Mouse (Mus musculus) C2C12 (cell line): ENCODE measurements around the gene Cul4a. TPM values are rescaled to one million over a fixed set of nuclear protein-coding genes. Genes with fewer than 3 reads are reported as not detected.
"Not testable (repeated sequence)": the region's sequence is repeated elsewhere in the genome, so short reads cannot be mapped to it uniquely, and the experiment has no call there.

Source experiments
- H3K27me3 ChIP-seq: one replicate; pipeline ENCODE4 v1.6.1; 2011; ENCODE audit not compliant: control insufficient read depth, insufficient read depth, insufficient read length
- H3K36me3 ChIP-seq: one replicate; pipeline ENCODE4 v1.6.1; 2011; ENCODE audit not compliant: control insufficient read depth, insufficient read depth
- H3K4me3 ChIP-seq: one replicate; pipeline ENCODE4 v1.5.1; 2011; ENCODE audit warnings: mild to moderate bottlenecking, control low read depth; ENCODE audit not compliant: poor library complexity, insufficient read depth, severe bottlenecking
- H3K79me2 ChIP-seq: one replicate; pipeline ENCODE4 v1.6.1; 2011; ENCODE audit not compliant: control insufficient read depth, insufficient read depth
- H3K79me3 ChIP-seq: one replicate; pipeline ENCODE4 v1.6.1; 2011; ENCODE audit warnings: low read depth, control low read depth
- H3ac ChIP-seq: one replicate; pipeline ENCODE3; 2011; ENCODE audit warnings: low read depth; ENCODE audit not compliant: control insufficient read depth, insufficient read length
- CEBPB ChIP-seq: IDR thresholded peaks from one replicate; pipeline ENCODE4 v1.6.1; 2011; ENCODE audit warnings: low read depth, mild to moderate bottlenecking, control low read depth, moderate library complexity
- CTCF ChIP-seq: IDR thresholded peaks from one replicate; pipeline ENCODE4 v1.5.1; 2011; ENCODE audit not compliant: control insufficient read depth, insufficient read depth, insufficient read length
- FOSL1 ChIP-seq: IDR thresholded peaks from one replicate; pipeline ENCODE4 v1.8.0; 2011; ENCODE audit warnings: mild to moderate bottlenecking, low read length; ENCODE audit not compliant: poor library complexity, insufficient read depth, severe bottlenecking
- MAX ChIP-seq: IDR thresholded peaks from one replicate; pipeline ENCODE4 v1.6.1; 2011; ENCODE audit warnings: mild to moderate bottlenecking, control low read depth
- MYOD1 ChIP-seq: IDR thresholded peaks from one replicate; pipeline ENCODE4 v1.6.1; 2011; ENCODE audit warnings: low read depth; ENCODE audit not compliant: control insufficient read depth, insufficient read length
- MYOG ChIP-seq: IDR thresholded peaks from one replicate; pipeline ENCODE4 v1.6.1; 2011; ENCODE audit not compliant: control insufficient read depth, insufficient read length; ENCODE audit errors: extremely low read depth
- USF1 ChIP-seq: IDR thresholded peaks from one replicate; pipeline ENCODE4 v1.6.1; 2011; ENCODE audit warnings: low read depth, mild to moderate bottlenecking, control low read depth, moderate library complexity
- polyA plus RNA-seq: library from polyadenylated mRNA; unstranded; fragments of >200 nt; fragmentation: generic; extraction: Trizol; gene quantifications from one replicate; pipeline ENCODE4 v1.2.1, GENCODE M21; 2012; ENCODE audit warnings: missing spikeins

Cul4a gene
- polyA plus RNA-seq, 1 experiment = 37.3 TPM

DNA sequence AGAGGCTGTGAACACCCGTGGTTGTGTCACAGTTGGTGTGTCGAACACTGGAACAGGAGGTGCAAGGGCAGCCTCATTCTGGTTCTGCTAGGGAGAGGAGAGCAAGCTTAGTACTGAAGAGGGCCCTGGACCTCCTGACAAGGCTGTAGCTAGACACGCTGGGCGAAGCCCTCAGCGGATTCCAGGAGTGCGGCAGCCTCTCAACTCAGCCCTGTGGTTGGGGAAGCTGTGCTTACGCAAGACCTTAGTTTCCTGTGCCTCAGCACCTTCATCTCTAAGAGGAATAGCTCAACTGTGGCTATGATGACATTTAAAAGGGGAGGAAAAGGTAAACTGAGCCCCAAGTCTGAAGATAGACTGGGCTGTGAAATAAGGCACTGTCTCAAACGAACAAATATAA is 30.4 kb upstream of the Cul4a start:
- Histone ChIP-seq H3K79me2 (no peaks in the 10 kb centered on the region), H3K27me3 (no peaks in the 10 kb centered on the region), H3K4me3 (no peak overlapping the region), H3ac (no peak overlapping the region), H3K79me3 (no peaks in the 10 kb centered on the region), H3K36me3 (peaks cover 50% of the 10 kb centered on the region)
- TF ChIP-seq MYOD1 (no peak), USF1 (no peak), CTCF (no peak), FOSL1 (no peak)

DNA sequence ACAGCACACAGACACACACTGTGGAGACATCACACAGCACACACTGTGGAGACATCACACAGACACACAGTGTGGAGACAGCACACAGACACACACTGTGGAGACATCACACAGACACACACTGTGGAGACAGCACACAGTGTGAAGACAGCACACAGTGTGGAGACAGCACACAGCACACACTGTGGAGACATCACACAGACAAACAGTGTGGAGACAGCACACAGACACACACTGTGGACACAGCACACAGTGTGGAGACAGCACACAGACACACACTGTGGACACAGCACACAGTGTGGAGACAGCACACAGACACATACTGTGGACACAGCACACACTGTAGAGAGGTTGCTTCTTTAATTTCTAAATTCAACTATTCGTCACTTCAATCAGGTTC is 29.8 kb upstream of the Cul4a start:
- H3K79me3 ChIP-seq, H3K27me3 ChIP-seq, H3K4me3 ChIP-seq, H3K79me2 ChIP-seq, H3ac ChIP-seq: not testable (repeated sequence)
- peaks cover 50% of the 10 kb centered on the region for H3K36me3 ChIP-seq

DNA sequence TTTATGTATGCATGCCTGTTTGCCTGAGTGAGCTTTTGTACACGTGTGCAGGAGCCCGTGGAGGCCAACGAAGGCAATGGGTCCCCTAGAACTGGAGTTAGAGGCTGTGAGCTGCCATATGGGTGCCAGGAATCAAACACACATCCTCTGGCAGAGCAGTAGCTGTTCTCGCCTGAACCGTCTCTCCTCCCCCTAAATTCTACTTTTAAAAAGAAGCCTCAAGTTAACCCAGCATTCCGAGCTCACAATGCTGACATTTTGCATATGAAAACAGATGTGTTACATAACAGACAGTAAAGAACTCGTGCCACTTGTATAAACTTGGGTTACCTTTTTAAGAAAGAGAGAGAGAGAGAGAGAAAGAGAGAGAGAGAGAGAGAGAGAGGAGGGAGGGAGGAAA is 27.9 kb upstream of the Cul4a start:
- Histone ChIP-seq H3K79me2 (no peaks in the 10 kb centered on the region), H3K79me3 (no peaks in the 10 kb centered on the region), H3K36me3 (peaks cover 66% of the 10 kb centered on the region), H3K27me3 (no peaks in the 10 kb centered on the region), H3K4me3 (no peak overlapping the region), H3ac (no peak overlapping the region)
- TF ChIP-seq CTCF (no peak), MAX (no peak), USF1 (no peak), MYOG (no peak), CEBPB (no peak), MYOD1 (no peak), FOSL1 (no peak)

DNA sequence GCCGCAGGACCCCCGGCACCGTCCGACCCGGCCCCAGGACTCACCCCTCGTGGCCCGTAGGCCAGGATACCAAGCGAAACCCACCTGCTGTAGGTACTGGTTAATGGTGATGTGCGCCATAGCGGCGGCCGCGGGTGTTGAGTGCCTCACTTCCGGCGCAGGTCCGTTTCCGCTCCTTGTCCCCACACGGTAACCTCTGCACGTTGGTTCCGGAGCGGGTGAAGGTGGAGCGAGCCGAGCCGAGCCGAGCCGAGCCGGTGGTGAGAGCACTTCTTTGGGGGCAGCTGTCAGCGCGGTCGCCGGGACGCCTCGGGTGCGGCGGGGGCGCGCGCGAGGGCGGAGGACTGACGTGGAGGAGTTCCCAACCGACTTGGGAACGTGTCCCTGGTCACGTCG is 732 bp upstream of the Cul4a start:
- peaks cover 62% of the 10 kb centered on the region for H3K79me3 ChIP-seq
- peak overlapping the region; percentile 82 for H3ac ChIP-seq
- TF ChIP-seq USF1 (no peak), MYOG (no peak), CEBPB (no peak), MYOD1 (no peak), MAX (no peak), FOSL1 (no peak), CTCF (no peak)
- peak overlapping the region; percentile 93 for H3K4me3 ChIP-seq
- H3K36me3 ChIP-seq = peaks cover 15% of the 10 kb centered on the region
- H3K27me3 ChIP-seq = no peaks in the 10 kb centered on the region
- peaks cover 89% of the 10 kb centered on the region for H3K79me2 ChIP-seq

DNA sequence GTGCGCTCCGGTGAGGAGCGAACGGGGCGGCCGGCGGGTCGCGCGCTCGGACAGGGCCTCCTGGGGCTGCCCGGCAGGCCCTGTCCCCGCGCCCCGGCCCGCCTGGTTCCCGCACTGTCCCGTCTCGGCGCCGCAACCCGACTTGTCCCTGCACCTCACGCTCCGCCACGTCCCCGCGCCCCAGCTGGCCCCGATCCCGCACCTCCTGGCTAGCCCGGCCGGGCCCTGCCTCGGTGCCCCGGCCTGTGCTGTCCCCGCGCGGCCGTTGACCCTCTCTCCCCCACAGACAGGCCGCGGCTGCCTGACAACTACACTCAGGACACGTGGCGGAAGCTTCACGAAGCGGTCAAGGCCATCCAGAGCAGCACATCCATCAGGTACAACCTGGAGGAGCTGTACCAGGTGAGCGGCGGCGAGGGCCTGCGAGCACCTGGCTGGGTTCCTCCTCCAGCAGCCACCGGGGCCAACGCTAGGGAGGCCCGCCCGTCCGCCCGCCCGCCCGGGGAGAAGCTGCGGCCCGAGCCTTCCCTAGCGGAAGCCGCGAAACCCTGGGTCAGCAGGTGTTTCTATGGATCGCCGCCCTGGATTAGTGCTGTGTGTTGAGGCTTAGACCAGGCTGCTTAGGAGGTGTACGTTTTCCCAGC is 609 bp downstream of the Cul4a start:
- H3K4me3 ChIP-seq = peak overlapping the region; percentile 78
- peaks cover 93% of the 10 kb centered on the region for H3K79me2 ChIP-seq
- H3K27me3 ChIP-seq = no peaks in the 10 kb centered on the region
- H3K36me3 ChIP-seq = peaks cover 11% of the 10 kb centered on the region
- H3ac ChIP-seq = peak overlapping the region; percentile 100
- peaks cover 74% of the 10 kb centered on the region for H3K79me3 ChIP-seq
- TF ChIP-seq USF1 = no peak
- no peak for TF ChIP-seq CEBPB
- TF ChIP-seq MYOG = no peak
- TF ChIP-seq FOSL1 = no peak
- TF ChIP-seq MYOD1 = no peak
- no peak for TF ChIP-seq CTCF
- no peak for TF ChIP-seq MAX

DNA sequence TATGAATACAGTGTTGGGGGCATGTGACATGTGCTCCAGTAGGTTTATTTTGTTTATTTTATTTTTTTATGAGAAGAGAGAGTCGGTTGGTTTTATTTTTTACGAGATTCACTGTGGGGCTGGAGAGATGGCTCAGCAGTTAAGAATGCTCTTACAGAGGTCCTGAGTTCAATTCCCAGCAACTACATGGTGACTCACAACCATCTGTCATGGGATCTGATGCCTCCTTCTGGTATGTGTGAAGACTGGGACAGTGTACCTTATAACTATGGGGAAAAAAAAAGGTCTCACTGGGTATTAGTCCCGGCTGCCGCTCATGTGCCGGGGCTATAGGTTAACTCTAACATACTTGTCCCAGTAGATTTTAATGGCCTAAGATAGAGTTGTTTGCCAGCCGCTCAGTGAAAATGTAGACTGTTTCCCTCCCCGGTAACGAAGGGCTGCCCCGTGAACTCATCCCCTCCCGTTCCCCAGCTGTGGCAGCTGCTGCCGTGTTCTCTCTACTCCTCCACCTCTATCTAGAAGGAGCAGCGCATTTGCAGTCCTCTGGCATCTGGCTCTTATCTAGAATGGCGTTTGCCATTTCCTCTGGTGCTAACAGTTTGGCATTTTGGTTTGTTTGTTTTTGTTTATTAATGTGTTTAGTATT is 2.7 kb downstream of the Cul4a start:
- Histone ChIP-seq H3K27me3 (no peaks in the 10 kb centered on the region), H3K79me2 (peaks cover 93% of the 10 kb centered on the region), H3K79me3 (peaks cover 80% of the 10 kb centered on the region), H3K4me3 (no peak overlapping the region), H3ac (no peak overlapping the region), H3K36me3 (peaks cover 14% of the 10 kb centered on the region)
- TF ChIP-seq USF1 (no peak), MYOG (no peak), CEBPB (no peak), MAX (no peak), CTCF (no peak)
